Mouse (Mus musculus) adipocyte (in vitro differentiated cells): ENCODE results near the gene Olfr324.

ENCODE experiments used
- DNase-seq: peaks from one replicate; pipeline ENCODE4 v3.0.0-alpha.2; 2016; ENCODE audit warnings: low spot score

Olfr324 gene

GRCm38 (mm10) chr11:58594814-58595213 lies at the start of gene Olfr324:
Gene Olfr324, plus strand, starts transcription at chr11:58595114.
- no peak for DNase-seq

- no peak for DNase-seq
Observed at GRCm38 (mm10) chr11:58546322-58546721, 48.6 kb upstream of the Olfr324 start, which contains the start of gene Olfr329-ps. Gene Olfr329-ps, minus strand, starts transcription at chr11:58546422.

- no peak for DNase-seq
Observed at GRCm38 (mm10) chr11:58555536-58555935, 39.4 kb upstream of the Olfr324 start, which contains the start of gene Olfr328. Gene Olfr328, minus strand, starts transcription at chr11:58555636.

GRCm38 (mm10) chr11:58570405-58570804 lies 24.5 kb upstream of the Olfr324 start, which contains the start of gene Olfr224:
Gene Olfr224, minus strand, starts transcription at chr11:58570553.
- no peak for DNase-seq

GRCm38 (mm10) chr11:58577430-58577829 lies 17.5 kb upstream of the Olfr324 start, which contains the start of gene Olfr325:
Gene Olfr325, plus strand, starts transcription at chr11:58577730.
- DNase-seq: no peak

- no peak for DNase-seq
Observed at GRCm38 (mm10) chr11:58578636-58579035, 16.3 kb upstream of the Olfr324 start.

GRCm38 (mm10) chr11:58587898-58588348 lies 7.0 kb upstream of the Olfr324 start:
- DNase-seq: peak; percentile 55

GRCm38 (mm10) chr11:58588620-58589250 lies 6.2 kb upstream of the Olfr324 start:
- no peak for DNase-seq

- no peak for DNase-seq
Observed at GRCm38 (mm10) chr11:58597837-58598236, 2.9 kb downstream of the Olfr324 start.

GRCm38 (mm10) chr11:58602062-58602461 lies 7.1 kb downstream of the Olfr324 start:
- no peak for DNase-seq

- DNase-seq: no peak
Observed at GRCm38 (mm10) chr11:58602800-58603560, 8.1 kb downstream of the Olfr324 start.

GRCm38 (mm10) chr11:58604688-58605087 lies 9.8 kb downstream of the Olfr324 start:
- DNase-seq: no peak

GRCm38 (mm10) chr11:58605228-58605627 lies 10.3 kb downstream of the Olfr324 start:
- no peak for DNase-seq

GRCm38 (mm10) chr11:58606177-58606919 lies 11.4 kb downstream of the Olfr324 start:
- DNase-seq: no peak

GRCm38 (mm10) chr11:58607030-58607429 lies 12.1 kb downstream of the Olfr324 start:
- peak; percentile 15 for DNase-seq

- no peak for DNase-seq
Observed at GRCm38 (mm10) chr11:58613359-58613758, 18.4 kb downstream of the Olfr324 start.

GRCm38 (mm10) chr11:58614526-58614925 lies 19.6 kb downstream of the Olfr324 start:
- no peak for DNase-seq

GRCm38 (mm10) chr11:58615975-58616374 lies 21.1 kb downstream of the Olfr324 start, which contains the start of gene 2210407C18Rik:
Gene 2210407C18Rik, minus strand, starts transcription at chr11:58616075.
- no peak for DNase-seq

GRCm38 (mm10) chr11:58618369-58618768 lies 23.5 kb downstream of the Olfr324 start:
- no peak for DNase-seq

GRCm38 (mm10) chr11:58618793-58619192 lies 23.9 kb downstream of the Olfr324 start:
- no peak for DNase-seq

GRCm38 (mm10) chr11:58626146-58626545 lies 31.2 kb downstream of the Olfr324 start:
- DNase-seq: no peak

GRCm38 (mm10) chr11:58630401-58630800 lies 35.5 kb downstream of the Olfr324 start, which contains the start of gene Olfr323:
Gene Olfr323, minus strand, starts transcription at chr11:58630501.
- no peak for DNase-seq
